Mouse (Mus musculus) gonadal fat pad, adult 2 months (tissue): ENCODE measurements around the gene 9530077C05Rik. TPM values are rescaled to one million over a fixed set of nuclear protein-coding genes. Genes with fewer than 3 reads are reported as not detected.
"Not testable (repeated sequence)": the region's sequence is repeated elsewhere in the genome, so short reads cannot be mapped to it uniquely, and the experiment has no call there.

Experiments
- DNase-seq: peaks from one replicate; pipeline ENCODE4 v3.0.0-alpha.2; 2012; ENCODE audit warnings: low read depth
- polyA plus RNA-seq: library from polyadenylated mRNA; depleted of rRNA; stranded (reverse); fragments of >200 nt; gene quantifications from 2 replicates; pipeline ENCODE4 v1.2.3, GENCODE M21; 2012

Gene 9530077C05Rik
- polyA plus RNA-seq, 1 experiment: 2.0 TPM

DNA sequence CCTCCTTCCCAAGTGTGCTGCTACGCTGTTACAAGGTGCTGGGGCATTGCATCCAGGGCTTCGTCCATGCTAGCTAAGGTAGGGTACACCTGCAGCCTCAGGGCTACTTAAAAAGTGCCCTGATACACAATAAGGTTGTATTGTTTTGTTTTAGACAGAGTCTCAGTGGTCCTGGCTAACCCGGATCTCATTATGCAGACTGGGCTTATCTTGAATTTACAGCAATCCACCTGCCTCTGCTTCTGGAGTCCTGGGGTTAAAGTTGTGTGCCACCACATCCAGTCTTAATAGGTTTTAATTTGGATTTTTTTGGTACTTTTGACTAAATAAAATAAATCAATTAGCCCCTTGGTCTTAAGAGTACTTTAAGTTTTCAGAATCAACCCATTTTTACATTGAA lies 8.6 kb downstream of the 9530077C05Rik start:
- no peak for DNase-seq

DNA sequence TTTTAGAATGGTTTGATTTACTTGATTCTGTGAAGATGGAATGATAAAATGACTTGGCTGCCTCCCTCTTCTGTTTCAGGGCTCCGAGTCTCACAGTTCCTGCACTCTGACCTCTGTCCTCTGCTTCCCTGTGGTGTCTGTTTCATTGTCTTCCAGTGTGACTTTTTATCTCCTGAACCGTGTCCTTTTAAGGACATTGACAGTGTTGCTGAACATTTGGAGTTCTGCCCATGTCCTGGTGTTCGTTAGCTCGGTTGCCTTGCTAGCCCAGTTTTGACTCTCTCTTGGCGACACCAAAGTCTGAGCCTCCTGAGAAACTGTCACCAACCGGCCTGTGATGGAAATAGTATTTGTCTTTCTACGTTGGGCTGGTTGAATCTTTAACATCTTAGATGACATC lies 9.2 kb downstream of the 9530077C05Rik start:
- DNase-seq: no peak

DNA sequence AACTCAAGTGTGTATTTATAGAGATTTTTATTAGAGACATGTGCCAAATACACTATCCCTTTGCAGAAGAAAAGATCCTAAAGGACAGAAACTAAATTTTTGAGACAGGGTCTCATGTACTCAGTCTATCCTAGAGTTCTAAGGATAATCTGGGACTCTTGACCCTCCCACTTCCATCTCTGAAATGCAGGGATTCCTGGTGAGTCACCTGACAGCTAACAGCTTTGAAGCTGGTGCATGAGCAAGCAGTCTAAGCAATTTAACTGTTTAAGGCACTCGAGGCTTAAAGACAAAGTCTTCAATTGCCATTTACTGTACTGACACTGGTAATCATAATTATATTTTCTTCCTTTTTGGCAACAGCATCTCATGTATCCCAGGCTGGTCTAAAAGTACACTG lies 11.2 kb downstream of the 9530077C05Rik start:
- no peak for DNase-seq

DNA sequence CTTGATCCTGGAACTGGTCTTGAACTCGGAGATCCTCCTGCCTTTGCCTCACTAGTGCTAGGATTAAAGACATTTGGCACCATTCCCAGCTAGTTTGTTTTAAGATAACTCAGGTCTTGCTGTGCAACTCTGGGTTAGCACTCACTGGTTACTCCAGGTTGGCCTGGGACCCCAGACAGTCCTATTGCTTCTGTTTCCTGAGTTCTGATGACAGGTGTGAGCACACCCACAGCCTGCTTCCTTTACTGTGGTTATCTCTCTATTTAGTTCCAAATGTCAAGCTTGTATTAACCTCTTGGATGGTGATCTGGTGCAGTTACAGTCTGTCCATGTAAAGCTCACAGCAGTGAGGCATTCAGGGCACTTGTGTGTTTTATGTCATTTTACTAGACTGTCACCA lies 12.2 kb downstream of the 9530077C05Rik start:
- DNase-seq: no peak

DNA sequence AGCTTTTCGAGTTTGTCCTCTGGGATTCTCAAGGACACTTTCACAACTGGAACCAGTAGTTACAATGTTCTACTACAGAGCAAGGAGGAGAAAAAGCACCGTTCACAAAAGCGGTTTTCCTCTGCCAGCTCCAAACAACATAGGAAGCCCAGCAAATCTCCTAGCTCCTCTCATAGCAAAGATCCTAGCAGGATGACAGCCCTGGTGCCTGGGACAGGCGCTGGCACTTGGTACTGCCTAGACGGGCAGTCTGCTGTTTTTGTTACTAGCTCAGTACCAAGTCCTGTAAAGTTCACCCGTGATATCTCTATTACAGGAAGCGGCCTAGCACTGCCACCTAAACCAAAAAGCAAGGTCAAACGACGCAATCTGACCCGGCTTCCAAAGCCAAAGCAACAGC lies 12.9 kb downstream of the 9530077C05Rik start:
- DNase-seq: no peak

DNA sequence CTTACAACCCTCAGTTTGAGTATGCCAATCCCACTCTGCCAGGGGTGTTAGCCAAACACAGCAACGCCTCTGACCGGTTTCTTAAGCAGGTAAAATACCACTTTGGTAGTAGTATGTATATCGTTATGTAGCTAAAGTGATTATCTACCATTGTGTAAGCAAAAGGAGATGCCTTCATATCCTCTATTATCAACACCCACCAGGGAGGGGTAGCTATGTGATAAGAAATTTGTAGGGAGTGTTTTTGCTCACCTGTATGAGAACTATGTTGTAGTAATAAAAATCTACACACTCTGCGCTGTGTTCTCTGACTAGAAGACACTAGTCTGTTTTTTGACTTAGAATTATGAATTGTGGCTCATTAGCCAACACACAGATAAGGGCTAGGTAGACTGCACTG lies 13.4 kb downstream of the 9530077C05Rik start:
- DNase-seq: no peak

DNA sequence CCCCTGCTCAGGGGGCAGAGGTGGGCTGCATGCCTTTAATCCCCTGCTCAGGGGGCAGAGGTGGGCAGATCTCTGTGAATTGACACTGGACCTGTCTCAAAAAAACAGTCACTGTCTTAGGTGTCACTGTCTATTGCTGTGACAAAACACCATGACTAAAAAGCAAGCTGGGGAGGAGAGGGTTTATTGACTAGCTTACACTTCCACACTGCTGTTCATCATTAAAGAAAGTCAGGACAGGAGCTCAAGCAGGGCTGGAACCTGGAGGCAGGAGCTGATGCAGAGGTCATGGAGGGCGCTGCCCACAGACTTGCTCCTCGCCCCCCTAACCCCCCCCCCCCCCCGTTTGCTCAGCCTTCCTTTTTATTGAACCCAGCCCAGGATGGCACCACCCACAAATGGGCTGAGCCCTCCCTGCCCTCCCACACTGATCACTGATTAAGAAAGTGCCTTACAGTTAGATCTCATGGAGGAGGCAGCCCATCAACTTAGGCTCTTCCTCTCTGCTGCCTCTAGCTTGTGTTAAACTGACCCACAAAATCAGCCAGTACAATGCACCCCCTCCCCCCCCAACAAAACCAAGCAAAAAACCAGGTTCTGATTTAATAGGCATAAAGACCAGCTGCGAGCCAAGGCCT lies 16.8 kb downstream of the 9530077C05Rik start:
- no peak for DNase-seq

DNA sequence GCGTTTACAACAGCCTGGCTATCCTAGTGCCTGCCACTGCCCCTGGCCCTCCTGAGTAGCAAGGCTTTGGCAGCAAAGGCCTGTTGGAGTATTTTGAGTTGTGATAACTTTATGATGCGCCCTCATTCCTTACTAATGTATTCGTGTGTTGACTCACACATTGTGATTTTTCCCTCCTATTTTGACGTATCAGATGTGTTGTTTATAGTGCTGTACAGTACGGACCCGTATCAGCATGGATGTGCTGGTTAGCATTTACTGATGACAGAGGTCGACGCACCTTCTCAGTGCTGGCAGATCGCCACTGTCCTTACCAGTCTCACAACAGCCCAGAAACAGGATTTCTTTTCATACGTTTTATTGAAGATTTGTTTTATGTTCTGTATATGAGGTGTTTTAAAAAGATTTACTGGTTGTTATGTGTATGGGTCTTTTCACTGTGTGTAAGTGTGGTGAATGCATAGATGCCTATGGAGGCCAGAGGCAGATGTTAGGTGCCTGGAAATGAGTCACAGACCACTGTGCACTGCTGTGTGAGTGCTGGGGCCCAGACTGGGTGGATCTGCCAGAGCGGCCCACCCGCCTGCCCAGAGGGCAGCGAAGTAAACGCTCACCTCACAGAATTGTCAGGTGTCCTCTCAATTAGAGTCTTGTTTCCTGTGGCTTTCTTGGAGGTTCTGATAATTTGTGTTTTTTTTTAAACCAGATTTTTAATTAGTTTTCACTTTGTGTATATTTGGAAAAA lies 17.5 kb downstream of the 9530077C05Rik start:
- DNase-seq: no peak

DNA sequence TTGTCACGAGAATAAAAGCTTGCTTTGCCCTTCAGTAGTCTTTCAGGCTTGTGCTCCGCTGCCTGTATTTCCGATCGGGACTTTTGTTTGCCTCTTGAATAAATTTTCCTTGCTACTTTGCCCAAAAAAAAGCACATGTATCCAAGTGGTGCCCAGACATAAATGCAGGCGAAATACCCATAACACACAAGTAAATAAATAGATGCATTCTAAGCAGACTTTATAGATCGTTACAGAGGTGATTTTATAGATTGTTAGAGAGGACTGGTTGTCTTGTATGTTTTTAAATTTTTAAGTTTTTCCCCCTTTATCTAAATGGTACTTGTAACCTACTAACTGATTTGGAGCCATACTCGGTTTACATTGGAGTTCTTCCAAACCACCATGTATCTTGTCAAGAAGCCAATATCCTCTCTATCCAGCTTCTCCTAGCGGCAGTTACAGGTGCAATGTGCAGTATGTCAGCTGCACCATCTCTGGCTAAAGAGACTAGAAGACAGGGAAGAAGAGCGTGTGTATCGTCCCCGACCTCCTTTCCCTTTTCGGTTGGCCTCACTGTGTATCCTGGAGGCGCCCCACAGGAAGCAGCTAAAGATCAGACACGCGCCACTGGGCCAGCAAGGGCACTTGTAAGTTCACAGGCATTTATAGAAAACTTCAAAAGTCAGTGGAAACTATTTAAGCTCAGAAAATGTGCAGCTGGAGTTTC lies 18.4 kb downstream of the 9530077C05Rik start:
- no peak for DNase-seq

DNA sequence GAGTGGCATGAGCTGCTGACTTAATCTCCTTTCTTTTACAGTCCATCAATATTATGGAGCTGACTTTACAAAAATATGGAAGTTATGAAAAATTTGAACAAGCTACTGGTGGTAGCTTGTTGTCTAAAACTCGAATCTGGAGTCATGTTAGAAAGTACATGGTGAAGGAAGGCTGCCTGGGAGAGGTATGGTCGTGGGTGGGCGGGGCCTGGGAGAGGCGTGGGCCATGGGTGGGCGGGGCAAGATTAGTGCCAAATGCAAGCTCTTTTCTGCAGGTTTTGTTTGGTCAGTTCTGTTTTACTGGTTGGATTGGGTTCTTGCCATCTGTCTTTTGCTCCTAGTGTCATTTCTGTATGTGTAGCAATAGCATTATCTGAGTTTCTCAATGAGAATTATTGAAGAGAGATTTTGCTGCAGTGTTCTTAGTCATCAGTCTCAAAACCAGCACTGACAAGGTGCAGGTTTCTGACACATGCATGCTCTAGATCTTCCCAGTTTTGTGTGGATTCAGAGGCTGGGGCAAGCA lies 19.1 kb downstream of the 9530077C05Rik start:
- no peak for DNase-seq

DNA sequence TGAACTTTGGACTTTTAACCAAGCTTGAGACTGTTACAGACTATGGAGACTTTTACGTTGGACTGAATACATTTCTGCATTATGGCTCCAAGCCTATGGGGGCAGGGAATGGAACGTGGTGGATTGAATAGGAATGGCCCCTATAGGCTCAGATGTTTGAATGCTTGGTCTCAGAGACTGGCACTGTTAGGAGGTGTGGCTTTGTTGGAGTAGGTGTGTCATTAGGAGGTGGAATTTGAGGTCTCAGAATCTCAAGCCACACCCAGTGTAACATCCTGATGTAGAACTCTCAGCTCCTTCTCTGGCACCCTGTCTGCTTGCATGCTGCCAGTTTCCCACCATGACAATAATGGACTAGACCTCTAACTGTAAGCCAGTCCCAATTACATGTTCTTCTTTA lies 21.9 kb downstream of the 9530077C05Rik start:
- DNase-seq: no peak

DNA sequence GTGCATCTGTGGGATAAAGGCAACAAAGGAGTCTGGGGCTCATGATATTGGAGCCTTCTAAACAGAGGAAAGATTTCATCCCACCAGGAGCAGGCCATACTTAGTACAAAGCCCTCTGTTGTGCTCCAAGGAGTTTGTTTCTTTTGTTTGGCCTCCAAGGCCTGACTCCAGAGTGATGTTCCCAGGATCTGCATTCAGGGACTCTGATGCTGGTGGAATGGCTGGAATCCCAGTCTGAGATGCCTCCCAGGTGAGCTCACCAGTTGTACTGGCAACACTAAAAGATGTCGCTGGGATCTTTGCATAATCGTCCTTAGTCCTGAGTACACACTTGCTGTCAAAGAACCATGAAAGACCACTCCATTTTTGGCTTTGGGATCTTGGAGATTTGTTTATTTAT lies 22.8 kb downstream of the 9530077C05Rik start:
- DNase-seq: no peak

DNA sequence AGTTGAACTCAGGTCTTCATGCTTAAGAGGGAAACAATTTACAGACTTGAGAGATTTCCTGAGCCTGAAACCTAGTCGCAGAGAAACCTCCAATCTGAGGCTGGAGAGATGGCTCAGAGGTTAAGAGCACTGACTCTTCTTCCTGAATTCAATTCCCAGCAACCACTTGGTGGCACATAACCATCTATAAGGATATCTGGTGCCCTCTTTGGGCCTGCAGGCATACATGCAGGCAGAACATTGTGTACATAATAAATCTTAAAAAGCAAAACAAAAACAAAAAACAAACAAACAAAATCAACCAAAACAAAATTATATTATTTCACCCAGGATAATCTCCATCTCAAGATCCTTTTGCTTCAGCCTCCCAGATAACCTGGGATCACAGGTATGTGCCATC lies 27.5 kb downstream of the 9530077C05Rik start:
- no peak for DNase-seq

DNA sequence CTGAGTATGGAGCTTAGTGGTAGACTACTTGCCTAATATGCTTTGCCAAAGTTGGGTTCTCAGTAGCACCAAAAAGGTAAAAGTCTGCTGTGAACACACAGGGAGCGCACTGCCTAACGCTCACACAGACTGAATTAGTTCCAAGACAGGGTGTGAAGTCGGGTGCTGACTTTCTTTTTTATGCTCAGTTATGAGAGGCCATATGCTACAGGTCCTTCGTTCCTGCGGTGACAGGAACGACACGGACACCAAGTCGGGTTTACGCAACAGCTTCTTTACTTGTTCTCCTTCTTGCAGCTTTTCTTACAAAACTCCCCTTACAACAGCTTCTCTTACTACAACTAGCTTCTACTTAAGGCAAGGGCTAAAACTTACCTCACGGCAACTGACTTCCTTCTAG lies 31.8 kb downstream of the 9530077C05Rik start:
- DNase-seq: no peak

DNA sequence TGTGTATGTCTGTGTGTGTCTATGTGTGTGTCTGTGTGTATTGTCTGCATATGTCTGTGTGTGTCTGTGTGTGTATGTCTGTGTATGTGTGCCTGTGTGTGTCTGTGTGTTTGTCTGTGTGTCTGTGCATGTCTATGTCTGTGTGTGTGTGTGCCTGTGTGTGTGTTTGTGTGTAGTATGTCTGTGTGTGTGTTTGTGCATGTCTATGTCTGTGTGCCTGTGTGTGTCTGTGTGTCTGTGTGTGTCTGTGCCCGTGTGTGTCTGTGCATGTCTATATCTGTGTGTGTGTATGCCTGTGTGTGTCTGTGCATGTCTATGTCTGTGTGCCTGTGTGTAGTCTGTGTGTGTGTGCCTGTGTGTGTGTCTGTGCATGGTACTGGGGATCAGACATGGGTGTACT lies 33.8 kb downstream of the 9530077C05Rik start:
- DNase-seq: no peak

DNA sequence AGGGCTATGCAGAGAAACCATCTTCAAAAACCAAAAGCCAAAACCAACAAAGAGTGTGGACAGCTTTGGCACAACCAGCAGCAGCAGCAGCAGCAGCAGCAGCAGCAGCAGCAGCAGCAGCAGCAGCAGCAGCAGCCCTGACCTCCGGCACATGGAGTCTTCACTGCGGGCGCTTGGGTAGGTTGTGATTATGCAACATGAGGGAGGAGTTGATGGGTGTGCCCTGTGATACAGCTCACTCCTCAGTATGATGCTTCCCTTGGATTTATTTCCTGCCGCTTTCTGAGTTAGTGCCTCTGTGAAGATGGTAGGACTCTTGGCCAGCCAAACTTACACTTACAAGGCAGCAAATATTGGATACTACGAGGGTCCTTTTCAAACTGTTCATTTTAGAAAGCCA lies 35.9 kb downstream of the 9530077C05Rik start:
- no peak for DNase-seq

DNA sequence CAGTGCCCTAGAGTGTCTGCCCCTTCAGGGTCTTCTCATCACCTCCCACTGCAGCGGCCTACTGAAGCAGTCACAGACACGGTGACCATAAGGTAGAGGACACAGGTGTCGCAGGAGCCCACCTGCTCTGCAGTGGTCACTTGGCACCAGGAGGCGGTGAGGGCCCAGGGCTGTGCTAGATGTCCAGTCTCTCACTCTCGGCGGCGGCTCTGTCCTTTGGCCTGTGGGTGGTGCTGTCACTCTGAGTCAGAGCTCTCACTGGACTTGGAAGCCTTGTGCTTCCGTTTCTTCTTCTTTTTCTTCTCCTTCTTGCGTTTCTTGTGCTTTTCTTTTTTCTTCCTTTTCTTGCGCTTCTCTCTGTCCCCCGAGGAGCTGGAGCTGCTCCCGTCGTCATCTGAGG lies 37.1 kb downstream of the 9530077C05Rik start:
- DNase-seq: no peak

DNA sequence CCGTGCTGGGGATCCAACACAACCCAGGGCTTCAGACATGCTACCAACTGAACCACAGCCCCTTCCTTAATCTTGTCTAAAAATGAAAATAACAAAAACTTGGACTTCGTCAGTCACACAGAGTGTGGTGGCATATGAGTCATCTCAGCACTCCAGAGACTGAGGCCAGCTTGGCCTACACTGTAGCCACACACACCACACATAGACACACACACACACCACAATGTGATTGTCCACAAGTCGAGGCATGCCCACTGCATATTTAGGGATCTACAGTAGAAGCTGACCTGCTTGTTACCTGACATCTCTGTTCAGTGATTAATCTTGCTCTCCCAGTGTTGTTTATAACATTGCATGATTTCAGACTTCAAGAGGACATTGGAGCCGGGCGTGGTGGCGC lies 37.9 kb downstream of the 9530077C05Rik start:
- DNase-seq: no peak

DNA sequence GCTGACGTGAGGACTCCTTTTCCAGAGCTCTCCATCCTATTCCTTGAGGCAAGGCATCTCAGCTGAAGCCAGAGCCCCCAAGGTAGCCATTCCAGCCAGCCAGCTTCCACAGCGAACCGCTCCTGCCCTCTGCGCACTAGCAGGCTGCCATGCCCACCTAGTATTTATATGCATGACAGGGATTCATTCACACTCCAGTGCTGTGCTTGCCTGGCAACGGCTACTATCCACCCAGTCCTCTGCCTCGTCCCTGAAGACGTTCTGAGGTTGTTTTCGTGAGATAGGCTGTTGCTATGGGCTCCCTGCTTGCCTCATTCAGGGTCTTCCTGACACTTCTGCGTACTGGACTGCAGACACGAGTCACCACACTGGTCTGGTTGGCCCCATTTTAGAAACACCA lies 41.4 kb downstream of the 9530077C05Rik start:
- DNase-seq: no peak

DNA sequence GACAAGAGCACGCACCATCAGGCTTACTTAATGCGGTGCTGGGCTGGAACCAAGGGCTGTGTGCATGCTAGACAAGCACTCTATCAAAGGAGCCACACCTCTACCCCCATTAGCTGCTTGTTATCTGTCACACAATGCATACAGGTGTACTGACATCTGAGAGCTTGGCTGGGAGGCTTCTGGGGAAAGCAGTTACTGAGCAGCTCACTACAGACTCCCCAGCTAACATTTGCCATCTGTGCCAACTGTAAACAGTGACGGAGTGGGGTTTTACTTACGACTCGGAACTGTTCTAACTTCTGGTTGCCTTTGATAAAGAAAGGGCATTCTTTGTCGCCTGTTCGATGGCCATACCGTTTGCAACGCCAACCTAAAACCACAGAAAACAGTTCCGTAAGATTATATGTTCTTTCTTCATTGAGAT lies 42.2 kb downstream of the 9530077C05Rik start:
- no peak for DNase-seq

DNA sequence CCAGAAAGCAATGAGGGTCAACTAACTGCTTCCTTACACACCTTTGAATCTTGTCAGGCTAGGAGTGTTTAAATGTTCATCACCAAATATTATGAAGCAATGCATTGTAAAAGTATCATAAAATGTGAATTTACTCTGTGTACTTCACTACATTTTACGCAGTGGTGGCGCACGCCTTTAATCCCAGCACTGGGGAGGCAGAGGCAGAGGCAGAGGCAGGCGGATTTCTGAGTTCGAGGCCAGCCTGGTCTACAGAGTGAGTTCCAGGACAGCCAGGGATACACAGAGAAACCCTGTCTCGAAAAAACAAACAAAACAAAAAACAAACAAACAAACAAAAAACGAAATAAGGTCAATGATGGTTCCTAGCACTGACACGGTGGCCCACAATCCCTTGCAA lies 42.7 kb downstream of the 9530077C05Rik start, which contains the start of gene Gm17545:
Gene Gm17545, plus strand, starts transcription at position 301 of the 400 bp plus-strand sequence.
- DNase-seq: not testable (repeated sequence)

DNA sequence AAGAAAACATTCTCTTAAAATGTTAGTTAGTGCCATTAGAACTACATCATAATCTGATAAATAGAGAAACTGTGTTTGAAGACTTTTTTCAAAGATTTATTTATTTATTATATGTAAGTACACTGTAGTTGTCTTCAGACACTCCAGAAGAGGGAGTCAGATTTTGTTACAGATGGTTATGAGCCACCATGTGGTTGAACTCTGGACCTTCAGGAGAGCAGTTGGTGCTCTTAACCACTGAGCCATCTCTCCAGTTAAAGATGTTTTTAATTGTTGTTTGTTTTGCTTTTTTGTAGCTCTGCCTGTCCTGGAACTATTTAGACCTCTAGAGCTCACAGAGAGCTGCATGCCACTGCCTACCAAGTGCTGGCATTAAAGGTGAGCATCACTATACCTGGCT lies 43.7 kb downstream of the 9530077C05Rik start:
- DNase-seq: no peak
